Mouse (Mus musculus) adrenal gland, postnatal 25 days (tissue): ENCODE results near the gene Tnks2. TPM values are rescaled to one million over a fixed set of nuclear protein-coding genes. Genes with fewer than 3 reads are reported as not detected.
A peak's percentile ranks its signal among the peaks of the same experiment; 100 is the strongest.

Source experiments
- DNase-seq: peaks from one replicate; pipeline ENCODE4 v3.0.0; 2021; ENCODE audit warnings: mixed read lengths
- total RNA-seq: library from RNA; stranded (reverse); gene quantifications from 2 replicates; pipeline ENCODE4 v1.2.3, GENCODE M21; 2021

The Tnks2 gene
- total RNA-seq, 1 experiment from 2014 or later: 109 TPM

DNA sequence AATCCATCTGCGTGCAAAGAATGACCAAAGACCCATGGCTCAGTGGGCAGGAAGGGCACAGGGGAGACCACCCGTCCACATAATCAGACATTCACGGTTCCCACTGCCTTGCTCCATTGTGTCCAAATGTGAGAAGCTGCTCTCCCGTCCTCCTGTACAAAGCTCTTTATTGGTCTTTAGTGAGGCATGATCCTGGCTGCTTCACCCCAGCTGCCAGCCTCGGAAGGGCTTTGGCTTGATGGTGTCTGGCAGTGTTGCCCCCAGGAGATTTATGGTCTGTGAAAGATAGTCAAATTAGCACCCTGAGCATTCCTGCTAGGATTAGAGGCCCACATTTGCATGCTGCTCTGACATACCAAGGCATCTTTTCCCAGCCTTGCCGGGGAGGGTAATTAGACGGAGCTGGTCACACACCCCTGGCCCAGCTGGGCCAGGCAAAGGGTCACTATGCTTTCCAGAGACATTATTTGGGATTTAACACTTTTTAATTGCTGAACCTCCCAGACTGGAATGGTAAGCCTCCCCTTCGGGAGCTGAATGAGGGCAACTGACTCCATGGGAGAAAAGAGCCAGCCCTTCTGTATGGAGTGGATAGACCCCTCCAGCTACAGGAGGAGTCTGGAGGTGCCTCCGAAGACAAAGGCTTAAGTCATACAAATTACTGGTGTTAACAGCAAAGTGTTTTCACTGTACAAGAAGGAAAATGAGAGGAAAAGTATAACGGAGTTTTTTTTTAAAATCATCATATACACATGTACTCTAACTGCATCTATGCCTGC lies 62.9 kb downstream of the Tnks2 start:
- DNase-seq: no peak

DNA sequence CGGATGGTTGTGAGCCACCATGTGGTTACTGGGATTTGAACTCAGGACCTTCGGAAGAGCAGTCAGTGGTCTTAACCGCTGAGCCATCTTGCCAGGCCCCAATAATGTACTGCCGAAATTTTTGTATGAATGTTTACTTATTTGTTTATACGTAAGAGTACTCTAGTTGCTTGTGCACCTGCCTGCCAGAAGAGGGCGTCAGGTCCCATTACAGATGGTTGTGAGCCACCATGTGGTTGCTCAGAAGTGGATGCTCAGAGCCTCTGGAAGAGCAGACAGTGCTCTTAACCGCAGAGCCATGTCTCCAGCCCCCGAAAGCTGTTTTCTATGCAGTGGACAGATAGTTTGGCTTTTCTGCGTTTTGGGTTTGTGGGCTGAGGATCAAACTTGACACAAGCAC lies 63.7 kb downstream of the Tnks2 start:
- DNase-seq: peak; percentile 30

DNA sequence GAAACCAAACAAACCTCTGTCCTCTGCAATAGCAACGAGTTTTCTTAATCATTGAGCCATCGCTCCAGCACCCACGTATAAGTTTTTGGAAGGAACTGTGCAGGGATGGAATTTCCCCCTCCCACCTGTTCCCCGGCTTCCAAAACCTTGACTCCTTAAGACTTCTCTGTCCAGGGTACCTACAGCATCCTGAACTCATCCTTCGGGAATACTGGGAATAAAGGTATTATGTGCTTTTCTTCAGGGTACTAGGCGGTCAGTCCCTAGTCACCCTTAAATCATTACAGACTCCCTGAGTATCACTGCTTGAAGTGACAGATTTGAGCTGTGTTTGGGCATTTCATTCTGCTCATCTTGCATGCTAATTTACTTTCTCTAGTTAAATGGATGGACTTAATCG lies 69.3 kb downstream of the Tnks2 start:
- DNase-seq: no peak

DNA sequence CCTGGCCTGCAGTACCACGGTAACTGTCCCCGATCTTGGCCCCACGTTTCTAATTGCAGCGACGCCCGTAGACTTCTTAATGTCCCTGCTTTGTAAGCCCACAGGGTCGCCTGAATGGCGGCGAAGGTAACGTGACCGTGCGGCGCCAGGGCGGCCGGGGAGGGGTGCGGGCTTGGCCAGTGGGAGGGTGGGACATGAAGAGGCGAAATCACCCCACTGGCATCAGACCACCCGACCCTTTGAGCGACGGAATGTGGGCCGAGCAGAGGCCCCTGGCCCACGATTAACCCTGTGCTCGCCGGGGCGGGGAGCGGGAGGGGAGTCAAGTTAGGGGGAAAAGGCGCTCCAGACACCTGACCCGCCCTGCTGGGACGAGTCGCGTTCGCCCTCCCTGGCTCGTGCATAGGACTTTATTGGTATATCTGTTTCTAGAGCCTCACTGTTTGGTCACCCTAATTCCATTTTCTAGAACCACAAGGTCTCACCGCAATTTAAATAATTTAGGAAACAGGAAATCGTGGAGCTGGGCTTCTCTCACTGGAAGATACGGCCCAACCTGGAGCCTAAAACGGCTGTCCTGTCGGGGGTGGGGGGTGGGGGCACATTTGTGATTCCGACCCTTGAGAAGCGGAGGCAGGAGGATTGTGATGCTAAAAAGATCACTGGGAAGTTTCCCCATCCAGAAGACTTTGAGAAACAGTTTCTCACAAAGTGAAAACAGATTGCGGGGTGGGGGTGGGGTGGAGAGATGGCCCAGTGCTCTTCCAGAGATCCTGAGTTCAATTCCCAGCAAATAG lies 70.4 kb downstream of the Tnks2 start:
- peak; percentile 58 for DNase-seq

DNA sequence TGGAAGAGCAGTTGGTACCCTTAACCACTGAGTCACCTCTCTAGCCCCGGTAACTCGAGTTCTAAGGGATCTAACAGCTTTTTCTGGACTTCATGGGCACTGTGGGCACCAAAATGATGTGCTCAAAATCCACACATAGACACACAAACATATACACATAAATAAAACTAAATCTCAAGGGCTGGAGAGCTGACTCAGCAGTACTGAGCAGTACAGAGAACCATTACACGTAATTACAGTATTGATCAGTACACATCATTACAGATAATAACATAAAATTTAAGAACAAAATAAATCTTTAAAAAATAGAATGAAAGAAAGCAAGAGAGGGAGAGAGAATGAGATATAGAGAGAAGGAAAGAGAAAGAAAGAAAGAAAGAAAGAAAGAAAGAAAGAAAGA lies 75.1 kb downstream of the Tnks2 start:
- DNase-seq: no peak

- DNase-seq: peak; percentile 73
Observed at GRCm38 (mm10) chr19:36909676-36910292, 75.8 kb downstream of the Tnks2 start.

GRCm38 (mm10) chr19:36910424-36911045 lies 76.5 kb downstream of the Tnks2 start:
- no peak for DNase-seq

DNA sequence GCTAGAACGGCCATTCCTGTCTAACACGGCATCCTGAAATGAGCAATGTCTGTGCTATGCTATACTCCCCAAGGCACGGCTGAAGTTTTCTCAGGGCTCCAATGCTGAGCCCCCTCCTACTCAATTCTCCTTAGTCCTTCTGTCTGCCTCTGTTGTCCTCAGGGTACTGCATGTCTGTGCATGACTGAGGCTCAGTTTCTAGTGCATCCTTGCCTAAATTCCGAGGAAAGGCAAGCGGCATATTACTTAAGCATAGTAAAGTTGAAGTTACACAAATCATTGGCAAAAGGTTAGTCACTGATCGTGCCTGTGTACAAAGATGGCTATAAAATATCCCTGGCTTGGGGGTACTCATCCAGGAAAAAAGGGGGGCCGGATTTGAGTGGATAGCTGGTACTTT lies 79.0 kb downstream of the Tnks2 start:
- no peak for DNase-seq

GRCm38 (mm10) chr19:36916206-36916605 lies 82.2 kb downstream of the Tnks2 start:
- no peak for DNase-seq

DNA sequence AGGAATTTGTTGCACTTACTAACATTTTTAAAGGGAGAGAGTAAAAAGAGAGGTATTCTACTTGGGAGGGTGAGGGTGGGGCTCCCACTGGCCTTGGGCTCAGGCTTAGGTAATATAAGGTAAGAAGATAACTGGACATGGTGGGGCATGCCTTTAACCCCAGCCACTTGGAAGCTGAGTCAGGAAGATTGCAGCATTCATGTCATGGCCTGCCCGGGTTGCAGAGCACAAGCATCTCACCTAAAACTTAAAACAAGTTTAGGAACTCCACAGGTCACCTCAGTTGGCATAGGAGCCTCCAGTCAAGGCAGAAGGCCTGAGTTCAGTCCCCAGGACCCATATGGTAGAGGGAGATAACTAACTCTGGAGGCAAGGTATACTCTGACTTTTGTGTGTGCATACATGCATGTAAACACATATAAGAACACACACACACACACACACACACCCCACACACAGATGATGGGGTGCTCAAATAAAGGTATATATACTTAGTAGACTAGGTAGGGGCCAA lies 82.9 kb downstream of the Tnks2 start:
- DNase-seq: no peak

- peak; percentile 85 for DNase-seq
Observed at GRCm38 (mm10) chr19:36918441-36919301, 84.6 kb downstream of the Tnks2 start.

DNA sequence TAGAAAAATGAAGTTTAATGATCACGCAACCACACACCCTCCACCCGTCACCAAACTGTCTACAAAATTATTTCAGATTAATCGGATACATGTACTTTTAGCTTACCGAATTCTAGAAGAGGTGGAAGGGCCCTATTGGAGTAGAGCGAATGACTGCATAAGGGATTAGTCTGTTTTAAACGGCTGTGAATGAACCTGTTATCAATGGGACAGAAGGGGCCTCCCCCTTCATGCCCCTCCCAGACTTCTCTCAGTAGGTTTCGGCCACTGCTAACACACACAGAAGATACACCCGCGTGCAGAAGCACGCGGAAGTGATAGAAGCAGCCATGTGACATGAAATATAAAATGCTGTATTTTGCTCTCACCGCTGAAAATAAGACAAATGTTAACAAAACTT lies 85.4 kb downstream of the Tnks2 start, which contains the start of gene Fgfbp3:
TSS of gene Fgfbp3 (minus strand) at position 150 of the 400 bp plus-strand sequence.
- no peak for DNase-seq

DNA sequence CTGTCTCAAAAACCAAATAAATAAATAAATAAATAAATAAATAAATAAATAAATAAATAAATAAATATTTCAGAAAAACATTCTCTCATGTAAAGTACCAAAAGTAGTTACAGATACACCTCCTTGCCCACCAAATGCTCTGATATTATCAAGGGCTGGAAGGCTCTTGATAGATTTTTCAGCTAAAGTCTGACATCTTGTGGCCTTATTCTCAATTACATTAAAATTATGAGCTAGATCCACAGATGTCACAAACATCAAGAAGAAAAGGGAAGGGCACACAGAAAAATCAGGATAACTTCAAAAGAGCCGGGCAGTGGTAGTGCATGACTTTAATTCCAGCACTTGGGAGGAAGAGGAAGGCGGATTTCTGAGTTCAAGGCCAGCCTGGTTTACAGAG lies 88.0 kb downstream of the Tnks2 start:
- no peak for DNase-seq

DNA sequence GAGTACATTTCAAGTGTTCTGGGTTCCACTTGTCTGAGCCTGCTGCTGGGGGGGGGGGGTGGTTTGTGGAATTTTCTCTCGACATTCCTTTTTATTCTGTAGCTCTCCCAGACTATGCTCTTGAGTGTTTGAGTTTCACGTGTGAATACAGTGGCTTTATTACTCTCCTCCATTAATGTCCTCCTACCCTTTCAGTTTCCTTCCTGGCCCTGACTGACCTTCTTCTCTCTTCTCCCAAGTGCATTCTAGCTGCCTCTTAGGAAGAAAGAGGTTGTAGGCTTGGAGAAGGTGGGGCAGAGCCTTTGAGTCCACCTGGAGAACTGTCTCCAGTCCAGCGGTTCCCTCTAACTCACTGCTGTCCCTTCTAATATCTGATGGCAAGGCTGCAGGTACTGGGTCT lies 88.9 kb downstream of the Tnks2 start:
- DNase-seq: no peak

DNA sequence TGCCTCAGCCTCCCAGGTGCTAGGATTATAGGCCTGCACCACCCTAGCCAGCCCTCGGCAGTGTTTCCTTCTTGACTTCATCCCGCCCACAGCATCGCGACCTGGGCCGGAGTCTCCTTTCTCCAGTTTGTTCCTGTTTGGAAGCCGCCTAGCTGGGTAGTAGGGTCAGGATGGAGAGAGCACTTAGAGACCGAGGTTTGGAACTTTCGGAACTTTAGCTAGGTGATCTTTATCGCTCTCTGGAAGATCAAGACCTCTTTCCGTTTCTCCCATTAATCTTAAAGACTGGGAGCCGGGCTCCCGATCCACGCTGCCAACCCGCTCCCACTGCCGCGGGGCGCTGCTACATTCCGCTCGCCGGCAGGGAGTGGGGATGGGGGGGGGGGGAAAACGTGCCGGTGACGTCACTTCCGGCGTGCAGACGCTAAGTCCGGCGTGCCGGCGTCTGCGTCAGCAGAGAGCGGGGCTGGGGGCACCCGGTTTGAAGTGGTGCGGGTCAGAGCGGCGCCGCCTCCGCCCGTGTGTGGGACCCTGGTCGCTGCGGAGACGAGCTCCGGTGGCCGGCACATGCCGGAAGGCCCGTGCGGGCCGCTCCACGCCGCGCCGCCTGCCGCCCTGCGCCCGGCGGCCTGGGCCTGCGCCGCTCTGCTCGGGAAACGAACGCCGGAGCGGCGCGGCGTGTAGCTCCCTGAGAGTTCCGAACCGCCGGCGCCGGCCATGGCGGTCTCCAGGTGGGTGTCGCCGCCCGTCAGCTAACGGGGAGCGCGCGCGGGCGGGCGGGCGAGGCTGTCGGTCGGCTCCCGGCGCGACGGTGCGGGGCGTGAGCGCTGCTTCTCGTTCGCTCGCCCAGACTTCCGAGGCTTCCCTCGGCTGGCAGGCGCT lies 91.9 kb downstream of the Tnks2 start, which contains the start of gene Btaf1:
TSS of gene Btaf1 (plus strand) at position 409 of the 882 bp plus-strand sequence.
- peak; percentile 85 for DNase-seq

DNA sequence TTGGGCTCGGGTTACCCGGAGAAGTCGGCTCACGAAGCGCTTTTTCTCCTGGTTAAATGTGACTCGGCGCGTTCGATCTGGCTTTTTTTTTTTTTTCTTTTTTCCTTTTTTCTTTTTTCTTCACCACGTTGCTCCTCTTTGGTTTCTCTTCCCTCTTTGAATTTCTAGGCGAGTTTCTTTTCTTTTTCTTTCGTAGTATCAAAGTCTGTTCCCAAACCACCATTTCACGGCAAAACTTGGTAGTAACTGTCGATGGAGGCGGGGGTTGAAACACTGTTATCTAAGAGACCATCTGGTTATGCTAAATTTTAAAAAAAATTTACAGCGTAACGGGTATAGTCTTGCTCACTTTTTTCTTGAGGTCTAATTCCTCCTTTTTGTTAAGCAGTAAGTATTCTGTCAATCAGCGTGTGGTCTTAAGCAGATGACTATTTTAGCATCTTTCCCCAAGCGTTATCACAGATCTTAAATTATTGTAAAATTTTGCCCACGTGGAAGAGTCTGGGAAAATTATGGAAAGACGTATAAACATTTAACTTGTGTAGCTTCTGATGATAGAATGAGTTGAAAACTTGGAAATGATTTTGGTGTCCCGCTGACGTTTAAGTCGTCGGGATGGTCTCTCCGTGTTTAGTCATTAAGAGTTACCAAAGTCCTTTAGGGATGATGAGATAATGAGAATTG lies 92.7 kb downstream of the Tnks2 start:
- no peak for DNase-seq

GRCm38 (mm10) chr19:36927800-36928361 lies 93.8 kb downstream of the Tnks2 start:
- DNase-seq: no peak

- DNase-seq: no peak
Observed at GRCm38 (mm10) chr19:36929816-36930215, 95.8 kb downstream of the Tnks2 start.

DNA sequence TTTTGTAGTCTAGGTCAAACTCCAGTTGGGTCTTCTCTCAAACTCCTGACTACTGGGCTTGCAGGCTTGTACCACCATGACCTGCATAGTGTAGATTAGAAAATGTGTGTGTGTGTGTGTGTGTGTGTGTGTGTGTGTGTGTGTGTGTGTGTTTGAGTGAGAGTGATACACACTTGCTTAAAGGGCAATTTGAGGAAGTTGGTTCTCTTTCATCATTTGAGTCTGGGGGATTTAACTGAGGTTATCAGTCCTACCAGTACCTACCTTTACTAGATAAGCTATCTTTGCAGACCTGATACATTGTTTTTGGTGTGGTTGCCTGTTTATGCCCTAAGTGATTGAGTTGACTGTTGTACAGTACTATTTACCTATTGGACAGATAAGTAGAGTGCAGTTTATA lies 98.1 kb downstream of the Tnks2 start:
- no peak for DNase-seq
